Mouse (Mus musculus) lung, embryonic 15.5 days (tissue): ENCODE results near the gene Gm20219. TPM values are rescaled to one million over a fixed set of nuclear protein-coding genes. Genes with fewer than 3 reads are reported as not detected.

Source experiments
- ATAC-seq: fragments of 200-750 bp; cut with Nextera tagmentation; 2 replicates; pipeline ENCODE4 v1.8.0; 2017; ENCODE audit warnings: moderate number of reproducible peaks, borderline replicate concordance; ENCODE audit not compliant: low FRiP score, low TSS enrichment; ENCODE audit errors: extremely low read depth
- H3K27ac ChIP-seq: fragments of 300-500 bp; sonication (generic); 2 replicates; pipeline ENCODE4 v1.5.1; 2015; ENCODE audit warnings: moderate library complexity, mild to moderate bottlenecking, inconsistent platforms
- H3K27me3 ChIP-seq: fragments of 300-500 bp; sonication (generic); 2 replicates; pipeline ENCODE4 v1.6.1; 2015; ENCODE audit warnings: inconsistent platforms
- H3K36me3 ChIP-seq: fragments of 300-500 bp; sonication (generic); 2 replicates; pipeline ENCODE4 v1.6.1; 2015; ENCODE audit warnings: inconsistent platforms
- H3K4me1 ChIP-seq: fragments of 300-500 bp; sonication (generic); 2 replicates; pipeline ENCODE4 v1.6.1; 2015; ENCODE audit warnings: inconsistent platforms
- H3K4me2 ChIP-seq: fragments of 300-500 bp; sonication (generic); 2 replicates; pipeline ENCODE4 v1.6.1; 2015; ENCODE audit warnings: inconsistent platforms, mild to moderate bottlenecking, moderate library complexity
- H3K4me3 ChIP-seq: fragments of 300-500 bp; sonication (generic); 2 replicates; pipeline ENCODE4 v1.5.1; 2015; ENCODE audit warnings: mild to moderate bottlenecking, inconsistent platforms
- H3K9ac ChIP-seq: fragments of 300-500 bp; sonication (generic); 2 replicates; pipeline ENCODE4 v1.6.1; 2015; ENCODE audit warnings: inconsistent platforms
- H3K9me3 ChIP-seq: fragments of 300-500 bp; sonication (generic); 2 replicates; pipeline ENCODE4 v1.6.1; 2016; ENCODE audit warnings: inconsistent platforms
- WGBS: fragments of 180-500 bp; shearing (Covaris S2); methylation state at CpG from one replicate; pipeline ENCODE4 v1.1.7; 2015; 5-methylcytosine and 5-hydroxymethylcytosine counted together
- polyA plus RNA-seq: library from polyadenylated mRNA; unstranded; fragments of >200 nt; fragmentation: Nextera tagmentation; extraction: Ambion mirVana; gene quantifications from 2 replicates; pipeline ENCODE4 v1.2.1, GENCODE M21; 2015

Gm20219 gene
- polyA plus RNA-seq: 2.4 and 4.5 TPM in 2 replicates

GRCm38 (mm10) chr17:56554122-56554551 is at the start of gene Gm20219:
Gm20219 (minus strand) TSS chr17:56554387.
- Histone ChIP-seq H3K9ac (peak within 1 kb of the TSS; percentile 24; the same call in 1 of the 2 replicates), H3K27ac (peak within 1 kb of the TSS; percentile 57; the same call in 1 of the 2 replicates), H3K27me3 (no peaks in the 10 kb centered on the region), H3K4me1 (peaks cover 6% of the 10 kb centered on the region; the same call in 1 of the 2 replicates), H3K4me2 (peak within 1 kb of the TSS; percentile 40), H3K36me3 (no peaks in the 10 kb centered on the region), H3K9me3 (no peaks in the 10 kb centered on the region), H3K4me3 (peak within 1 kb of the TSS; percentile 22)
- ATAC-seq: peak; percentile 75
- 57% methylated on average over 20 of the region's 20 CpGs for WGBS

- Histone ChIP-seq H3K27me3 (no peaks in the 10 kb centered on the region), H3K27ac (no peak overlapping the region), H3K4me2 (no peak overlapping the region), H3K4me3 (no peak overlapping the region), H3K4me1 (peaks cover 11% of the 10 kb centered on the region), H3K9me3 (no peaks in the 10 kb centered on the region), H3K9ac (no peak overlapping the region), H3K36me3 (peaks cover 87% of the 10 kb centered on the region)
- 87% methylated on average over 9 of the region's 9 CpGs for WGBS
- ATAC-seq: no peak
Measured at GRCm38 (mm10) chr17:56604070-56604380, 49.8 kb upstream of the Gm20219 start.

GRCm38 (mm10) chr17:56603186-56604069 is 49.2 kb upstream of the Gm20219 start:
- WGBS: 93% methylated on average over 28 of the region's 28 CpGs
- H3K36me3 ChIP-seq: peaks cover 87% of the 10 kb centered on the region
- H3K9me3 ChIP-seq: no peaks in the 10 kb centered on the region
- no peak overlapping the region for H3K4me2 ChIP-seq
- no peak overlapping the region for H3K9ac ChIP-seq
- H3K27me3 ChIP-seq: no peaks in the 10 kb centered on the region
- ATAC-seq: no peak
- peaks cover 5% of the 10 kb centered on the region for H3K4me1 ChIP-seq
- H3K4me3 ChIP-seq: no peak overlapping the region
- no peak overlapping the region for H3K27ac ChIP-seq

- Histone ChIP-seq H3K27me3 (no peaks in the 10 kb centered on the region), H3K9me3 (no peaks in the 10 kb centered on the region), H3K4me3 (no peak overlapping the region), H3K4me2 (no peak overlapping the region), H3K4me1 (no peaks in the 10 kb centered on the region), H3K36me3 (peaks cover 94% of the 10 kb centered on the region), H3K27ac (no peak overlapping the region), H3K9ac (no peak overlapping the region)
- ATAC-seq: no peak
- WGBS: 82% methylated on average over 8 of the region's 8 CpGs
Measured at GRCm38 (mm10) chr17:56593527-56594271, 39.5 kb upstream of the Gm20219 start.

GRCm38 (mm10) chr17:56592553-56592952 is 38.4 kb upstream of the Gm20219 start:
- H3K27ac ChIP-seq: no peak overlapping the region
- no peak overlapping the region for H3K4me3 ChIP-seq

GRCm38 (mm10) chr17:56588921-56589320 is 34.7 kb upstream of the Gm20219 start:
- H3K4me2 ChIP-seq: no peak overlapping the region
- 90% methylated on average over 4 of the region's 4 CpGs for WGBS
- peaks cover 18% of the 10 kb centered on the region for H3K4me1 ChIP-seq
- H3K36me3 ChIP-seq: peaks cover 71% of the 10 kb centered on the region
- no peak overlapping the region for H3K27ac ChIP-seq
- no peak overlapping the region for H3K9ac ChIP-seq
- no peaks in the 10 kb centered on the region for H3K27me3 ChIP-seq
- H3K9me3 ChIP-seq: no peaks in the 10 kb centered on the region
- no peak for ATAC-seq
- H3K4me3 ChIP-seq: no peak overlapping the region

More at GRCm38 (mm10) chr17:56592553-56592952, 38.4 kb upstream of the Gm20219 start:
- ATAC-seq: no peak
- Histone ChIP-seq H3K36me3 (peaks cover 98% of the 10 kb centered on the region), H3K9ac (no peak overlapping the region), H3K4me1 (peaks cover under 1% of the 10 kb centered on the region), H3K27me3 (no peaks in the 10 kb centered on the region), H3K9me3 (no peaks in the 10 kb centered on the region), H3K4me2 (no peak overlapping the region)

GRCm38 (mm10) chr17:56587773-56588172 is 33.6 kb upstream of the Gm20219 start:
- Histone ChIP-seq H3K4me1 (peaks cover 26% of the 10 kb centered on the region), H3K27me3 (no peaks in the 10 kb centered on the region), H3K36me3 (peaks cover 62% of the 10 kb centered on the region), H3K4me3 (no peak overlapping the region), H3K27ac (no peak overlapping the region), H3K9ac (no peak overlapping the region), H3K4me2 (no peak overlapping the region), H3K9me3 (no peaks in the 10 kb centered on the region)
- no peak for ATAC-seq
- WGBS: 58% methylated on average over 1 of the region's 1 CpGs

GRCm38 (mm10) chr17:56585171-56585821 is 31.1 kb upstream of the Gm20219 start:
- Histone ChIP-seq H3K9me3 (no peaks in the 10 kb centered on the region), H3K9ac (peak overlapping the region; percentile 89), H3K4me1 (peaks cover 38% of the 10 kb centered on the region), H3K4me3 (peak overlapping the region; percentile 89), H3K27me3 (no peaks in the 10 kb centered on the region), H3K4me2 (peak overlapping the region; percentile 69), H3K27ac (peak overlapping the region; percentile 95), H3K36me3 (peaks cover 63% of the 10 kb centered on the region)
- under 1% methylated on average over 61 of the region's 61 CpGs for WGBS
- peak; percentile 13; the same call in 1 of the 2 replicates for ATAC-seq

- Histone ChIP-seq H3K36me3 (peaks cover 64% of the 10 kb centered on the region), H3K27me3 (no peaks in the 10 kb centered on the region), H3K4me3 (peak within 1 kb of the TSS; percentile 89), H3K4me1 (peaks cover 38% of the 10 kb centered on the region), H3K27ac (peak within 1 kb of the TSS; percentile 96), H3K9me3 (no peaks in the 10 kb centered on the region), H3K9ac (peak within 1 kb of the TSS; percentile 90), H3K4me2 (peak within 1 kb of the TSS; percentile 81)
- ATAC-seq: peak; percentile 95
- under 1% methylated on average over 86 of the region's 101 CpGs for WGBS
Measured at GRCm38 (mm10) chr17:56584257-56585130, 30.3 kb upstream of the Gm20219 start, which contains the start of the genes Safb2 and Safb. Safb2 (minus strand) TSS chr17:56584585. Safb (plus strand) TSS chr17:56584825.

- 1% methylated on average over 33 of the region's 33 CpGs for WGBS
- Histone ChIP-seq H3K4me2 (peak overlapping the region; percentile 81), H3K4me3 (peak overlapping the region; percentile 89), H3K27me3 (no peaks in the 10 kb centered on the region), H3K9me3 (no peaks in the 10 kb centered on the region), H3K27ac (peak overlapping the region; percentile 96), H3K36me3 (peaks cover 64% of the 10 kb centered on the region), H3K9ac (peak overlapping the region; percentile 90), H3K4me1 (peaks cover 38% of the 10 kb centered on the region)
- ATAC-seq: no peak
Measured at GRCm38 (mm10) chr17:56583611-56584256, 29.5 kb upstream of the Gm20219 start.
